ENCODE assay signal across 15 mouse cellular contexts in genomic region chr1:78734261-78735000, GRCm38 (mm10).
A peak's percentile ranks its signal among the peaks of the same experiment; 100 is the strongest.
DNase-seq lines count a peak whose midpoint lies in the region; ATAC-seq and TF ChIP-seq lines count a peak whose summit lies in the region.
"Had no signal": no experiment of that assay in that cellular context is flagged by ENCODE, and none has a peak within 500 bp of the region (broad histone marks: within the 10 kb centered on the region; RNA-seq: fewer than 3 reads in every experiment).

No protein-coding gene starts in this region.

- no peak overlapping the region for H3K9ac ChIP-seq in heart, postnatal 0 days (replicated peaks; ENCODE audit: low read depth, low read length)
- H3K9ac ChIP-seq: hindbrain, embryonic 14.5 days; lung, embryonic 15.5 days had no signal

- TF ChIP-seq EP300 in heart, postnatal 0 days (IDR thresholded peaks at IDR 0.05; ENCODE audit: low read depth) = no peak

- no peak overlapping the region for H3K4me3 ChIP-seq in heart, postnatal 0 days (ENCODE audit: low read depth, low read length)
- H3K4me3 ChIP-seq: lung, embryonic 15.5 days had no signal

- ATAC-seq in heart, postnatal 0 days (ENCODE audit: insufficient read depth, low read depth) = no peak

- H3K9me3 ChIP-seq in heart, postnatal 0 days (replicated peaks; ENCODE audit: control insufficient read depth, low read length) = 0 out of 2 replicates have a peak, but pooled peaks cover 4% of the 10 kb centered on the region
- H3K9me3 ChIP-seq: lung, embryonic 15.5 days had no signal

- peak; percentile 28 for TF ChIP-seq CTCF in heart, postnatal 0 days (IDR thresholded peaks at IDR 0.05; ENCODE audit: low read depth)

- no peaks in the 10 kb centered on the region for H3K36me3 ChIP-seq in heart, postnatal 0 days (replicated peaks; ENCODE audit: control insufficient read depth, insufficient read depth, low read length)
- H3K36me3 ChIP-seq: lung, embryonic 15.5 days had no signal

- H3K4me2 ChIP-seq in heart, postnatal 0 days (ENCODE audit: low read depth, low read length) = no peak overlapping the region
- H3K4me2 ChIP-seq: hindbrain, embryonic 14.5 days; lung, embryonic 15.5 days had no signal

- peak; percentile 56 to 82 for DNase-seq in adrenal gland, adult (ENCODE audit: inconsistent age in 2 of 2, low spot score in 1 of 2)
- no peak for DNase-seq in adrenal gland, postnatal 4 days (ENCODE audit: low spot score in 2 of 2)
- peak; percentile 16 for DNase-seq in heart, postnatal 0 days (ENCODE audit: low spot score)
- no peak for DNase-seq in heart, postnatal 25 days (ENCODE audit: low spot score)
- DNase-seq in R1 (ENCODE audit: low read depth, low spot score) = peak; percentile 65
- peak; percentile 21 for DNase-seq in gastrocnemius, postnatal 25 days
- DNase-seq in thymus, adult 18-20 months = no peak
- DNase-seq in spleen, adult 18-20 months = no peak
- DNase-seq: cerebellum, adult 11-12 months; kidney, adult 11 months; layer of hippocampus, adult 9-11 months; thymus, postnatal 4 days had no signal

- no peak overlapping the region for H3K27ac ChIP-seq in heart, postnatal 0 days (ENCODE audit: low read depth)
- H3K27ac ChIP-seq: hindbrain, embryonic 14.5 days; lung, embryonic 15.5 days; stomach, postnatal 0 days had no signal

- H3K4me1 ChIP-seq in heart, postnatal 0 days (ENCODE audit: control insufficient read depth, insufficient read depth) = peaks cover 4% of the 10 kb centered on the region
- H3K4me1 ChIP-seq: lung, embryonic 15.5 days had no signal

- intact Hi-C loops in heart, postnatal 25 days (cut with DNase I) = no loop called here

- 50% methylated on average over 17 of the region's 17 CpGs for WGBS in heart, postnatal 0 days

- no peaks in the 10 kb centered on the region for H3K27me3 ChIP-seq in heart, postnatal 0 days (ENCODE audit: control insufficient read depth, insufficient read depth, low read length)
- H3K27me3 ChIP-seq: lung, embryonic 15.5 days had no signal

Comparison
In these comparisons a context has a peak if more than half of its experiments do, and no peak if none do; other contexts are left out.
1. DNase-seq: peak in adrenal gland, adult (2 of 2), heart, postnatal 0 days (single experiment), R1 (single experiment) and gastrocnemius, postnatal 25 days (single experiment); none in adrenal gland, postnatal 4 days (0 of 2), heart, postnatal 25 days (single experiment), thymus, adult 18-20 months (0 of 2) and spleen, adult 18-20 months (0 of 2).